Mouse (Mus musculus) thymus, adult 2 months (tissue): ENCODE data around the gene Tfrc.

Experiments used
- CTCF ChIP-seq: fragments of 200-500 bp; IDR thresholded peaks from 2 replicates; pipeline ENCODE4 v1.5.1; 2012; ENCODE audit warnings: mild to moderate bottlenecking, control low read depth, low read length, moderate library complexity, borderline replicate concordance; ENCODE audit not compliant: control insufficient read depth, poor library complexity, insufficient read depth; ENCODE audit errors: extremely low read depth
- POLR2A ChIP-seq: fragments of 200-500 bp; IDR thresholded peaks from 2 replicates; pipeline ENCODE4 v1.6.1; 2012; ENCODE audit warnings: mild to moderate bottlenecking, low read length, control low read depth, moderate library complexity; ENCODE audit not compliant: control insufficient read depth, poor library complexity, insufficient read depth; ENCODE audit errors: extremely low read depth

- TF ChIP-seq CTCF = no peak
- no peak for TF ChIP-seq POLR2A
Observed at GRCm38 (mm10) chr16:32568401-32568800, 40.3 kb upstream of the Tfrc start.
